21 mouse cellular contexts compared by ENCODE assay signal in genomic region chr3:129311951-129312350, GRCm38 (mm10). TPM values are rescaled to one million over a fixed set of nuclear protein-coding genes. Genes with fewer than 3 reads are reported as not detected.
DNase-seq lines count a peak whose midpoint lies in the region; ATAC-seq and TF ChIP-seq lines count a peak whose summit lies in the region.
"Had no signal": no experiment of that assay in that cellular context is flagged by ENCODE, and none has a peak within 500 bp of the region (broad histone marks: within the 10 kb centered on the region; RNA-seq: fewer than 3 reads in every experiment).

No protein-coding gene starts in this region.

- no peaks in the 10 kb centered on the region for H3K27me3 ChIP-seq in kidney, embryonic 15.5 days
- H3K27me3 ChIP-seq: heart, embryonic 13.5 days; intestine, embryonic 15.5 days; midbrain, embryonic 12.5 days had no signal

- H3K4me1 ChIP-seq in kidney, embryonic 15.5 days, result peaks cover 20% of the 10 kb centered on the region
- H3K4me1 ChIP-seq: forebrain, embryonic 10.5 days; intestine, embryonic 15.5 days; midbrain, embryonic 12.5 days had no signal

- 0 out of 2 replicates have a peak, but pooled peaks have one; percentile 1 for TF ChIP-seq CTCF in gastrocnemius, adult 2 months (IDR thresholded peaks at IDR 0.05)

- H3K9me3 ChIP-seq in kidney, embryonic 15.5 days (replicated peaks), result no peaks in the 10 kb centered on the region
- H3K9me3 ChIP-seq: forebrain, embryonic 10.5 days; heart, embryonic 13.5 days; intestine, embryonic 15.5 days; midbrain, embryonic 12.5 days had no signal

- intact Hi-C loops in gastrocnemius, adult 2 months (cut with DNase I), result no loop called here
- intact Hi-C loops in gastrocnemius, postnatal 14 days (cut with DNase I; ENCODE audit: low total_unique reads), result no loop called here

- WGBS in kidney, embryonic 15.5 days, result 63% methylated on average over 8 of the region's 8 CpGs

- H3K27ac ChIP-seq in gastrocnemius, adult 2 months, result peak overlapping the region; percentile 24; the same call in 1 of the 2 replicates
- no peak overlapping the region for H3K27ac ChIP-seq in kidney, embryonic 15.5 days
- H3K27ac ChIP-seq: forebrain, embryonic 10.5 days; heart, embryonic 13.5 days; intestine, embryonic 15.5 days; layer of hippocampus, adult 2 months; midbrain, embryonic 12.5 days had no signal

- ATAC-seq in kidney, embryonic 15.5 days (replicated peaks; ENCODE audit: low FRiP score), result no peak
- ATAC-seq: CD4-positive, CD25-positive, alpha-beta regulatory T cell, adult 4 months; forebrain, embryonic 16.5 days; hindbrain, embryonic 16.5 days; intestine, embryonic 15.5 days had no signal

- no peak overlapping the region for H3K4me3 ChIP-seq in gastrocnemius, adult 2 months
- no peak overlapping the region for H3K4me3 ChIP-seq in kidney, embryonic 15.5 days (replicated peaks)
- H3K4me3 ChIP-seq: forebrain, embryonic 10.5 days; heart, embryonic 13.5 days; intestine, embryonic 15.5 days; layer of hippocampus, adult 2 months; midbrain, embryonic 12.5 days had no signal

- no peak overlapping the region for H3K4me2 ChIP-seq in kidney, embryonic 15.5 days
- H3K4me2 ChIP-seq: heart, embryonic 13.5 days; intestine, embryonic 15.5 days; midbrain, embryonic 12.5 days had no signal

- peak; percentile 49 for DNase-seq in gastrocnemius, adult 2 months
- no peak for DNase-seq in gastrocnemius, postnatal 14 days
- DNase-seq in heart, adult 9 months (ENCODE audit: low spot score in 2 of 2), result peak; percentile 25 to 47
- no peak for DNase-seq in heart, postnatal 4 days
- DNase-seq in lung, postnatal 10 days, result peak; percentile 36
- DNase-seq in cerebellum, postnatal 25 days, result no peak
- DNase-seq: adrenal gland, postnatal 36 days; cerebellum, adult 11 months; cerebellum, adult 9-11 months; kidney, adult 8-10 months; kidney, postnatal 25 days had no signal

- no peak overlapping the region for H3K9ac ChIP-seq in kidney, embryonic 15.5 days
- H3K9ac ChIP-seq: heart, embryonic 13.5 days; intestine, embryonic 15.5 days; midbrain, embryonic 12.5 days had no signal

- peaks cover 10% of the 10 kb centered on the region; the same call in 1 of the 2 replicates for H3K36me3 ChIP-seq in kidney, embryonic 15.5 days
- H3K36me3 ChIP-seq: forebrain, embryonic 10.5 days; heart, embryonic 13.5 days; intestine, embryonic 15.5 days; midbrain, embryonic 12.5 days had no signal

RNA-seq across cellular contexts. Expression of gene Enpep, which starts 20.6 kb away (rescaled TPM):
- 1 to 10 TPM; 1.7 to 3.2 TPM for total RNA-seq in gastrocnemius, adult 2 months (2021)
- total RNA-seq in gastrocnemius, postnatal 14 days (2021), result 1 to 10 TPM; 3.5 to 3.6 TPM
- total RNA-seq in heart, postnatal 4 days (2021), result 1 to 10 TPM; 8.3 to 8.8 TPM
- 82.5 and 82.7 TPM in 2 replicates for polyA plus RNA-seq in kidney, embryonic 15.5 days (2015; fragmentation: Nextera tagmentation; extraction: Ambion mirVana)
- total RNA-seq: monocyte, adult 5-6 weeks had no signal
- polyA plus RNA-seq: forebrain, embryonic 10.5 days had no signal

Comparison
In these comparisons a context has a peak if more than half of its experiments do, and no peak if none do; other contexts are left out.
1. DNase-seq: peak in gastrocnemius, adult 2 months (single experiment), heart, adult 9 months (2 of 2) and lung, postnatal 10 days (single experiment); none in gastrocnemius, postnatal 14 days (single experiment), heart, postnatal 4 days (single experiment) and cerebellum, postnatal 25 days (0 of 2).